Mouse (Mus musculus): ENCODE results near the gene OR5BS1P.

GRCm38 (mm10) chr15:98512799-98513321, 43.2 kb downstream of the OR5BS1P start:
- TF ChIP-seq POLR2A (IDR thresholded peaks at IDR 0.05; ENCODE audit: borderline replicate concordance, extremely low read depth, low read depth, low read length) (no peak), CTCF (IDR thresholded peaks at IDR 0.05; ENCODE audit: insufficient read depth, low read length) (no peak)
